Mouse (Mus musculus): ENCODE measurements at regions not wholly inside any gene's neighbourhood (a gene's known extent, or its start where the extent isn't known, plus 50 kb on each side); places are given as distances from the start of the nearest gene placed in this dataset.

GRCm38 (mm10) chr9:116249791-116250190, 74.6 kb upstream of the Tgfbr2 start:
- Histone ChIP-seq H3K4me1 (ENCODE audit: control insufficient read depth, insufficient read depth, low read length) (no peaks in the 10 kb centered on the region), H3K4me2 (ENCODE audit: low read length) (no peak overlapping the region), H3K4me3 (ENCODE audit: low read depth, low read length) (no peak overlapping the region), H3K27ac (ENCODE audit: low read depth, low read length) (no peak overlapping the region), H3K9me3 (replicated peaks; ENCODE audit: control insufficient read depth, low read length) (no peaks in the 10 kb centered on the region), H3K27me3 (replicated peaks; ENCODE audit: control insufficient read depth, insufficient read depth, low read length) (no peaks in the 10 kb centered on the region), H3K36me3 (ENCODE audit: control insufficient read depth, insufficient read depth, low read length) (no peaks in the 10 kb centered on the region), H3K9ac (ENCODE audit: low read length) (no peak overlapping the region)
- 94% methylated on average over 2 of the region's 2 CpGs for whole genome bisulfite sequencing
- ATAC-seq = no peak
- no peak for DNase-seq (ENCODE audit: low spot score)

GRCm38 (mm10) chr9:116245136-116245535, 70.0 kb upstream of the Tgfbr2 start:
- Histone ChIP-seq H3K27ac (ENCODE audit: low read depth, low read length) (no peak overlapping the region), H3K36me3 (ENCODE audit: control insufficient read depth, insufficient read depth, low read length) (no peaks in the 10 kb centered on the region), H3K9me3 (replicated peaks; ENCODE audit: control insufficient read depth, low read length) (no peaks in the 10 kb centered on the region), H3K4me1 (ENCODE audit: control insufficient read depth, insufficient read depth, low read length) (no peaks in the 10 kb centered on the region), H3K27me3 (replicated peaks; ENCODE audit: control insufficient read depth, insufficient read depth, low read length) (no peaks in the 10 kb centered on the region), H3K4me3 (ENCODE audit: low read depth, low read length) (no peak overlapping the region), H3K4me2 (ENCODE audit: low read length) (no peak overlapping the region), H3K9ac (ENCODE audit: low read length) (no peak overlapping the region)
- 95% methylated on average over 5 of the region's 5 CpGs for WGBS
- DNase-seq (ENCODE audit: low spot score) (no peak), ATAC-seq (no peak)

GRCm38 (mm10) chr9:116244619-116244899, 69.4 kb upstream of the Tgfbr2 start:
- no peaks in the 10 kb centered on the region for H3K4me1 ChIP-seq (ENCODE audit: control insufficient read depth, insufficient read depth, low read length)
- H3K4me3 ChIP-seq (ENCODE audit: low read depth, low read length) = no peak overlapping the region
- DNase-seq (ENCODE audit: low spot score) = no peak
- H3K27ac ChIP-seq (ENCODE audit: low read depth, low read length) = no peak overlapping the region
- no peaks in the 10 kb centered on the region for H3K36me3 ChIP-seq (ENCODE audit: control insufficient read depth, insufficient read depth, low read length)
- no peaks in the 10 kb centered on the region for H3K27me3 ChIP-seq (replicated peaks; ENCODE audit: control insufficient read depth, insufficient read depth, low read length)
- H3K9me3 ChIP-seq (replicated peaks; ENCODE audit: control insufficient read depth, low read length) = no peaks in the 10 kb centered on the region
- H3K9ac ChIP-seq (ENCODE audit: low read length) = no peak overlapping the region
- ATAC-seq = no peak
- H3K4me2 ChIP-seq (ENCODE audit: low read length) = no peak overlapping the region
- WGBS = 80% methylated on average over 1 of the region's 1 CpGs

- no peak overlapping the region for H3K4me2 ChIP-seq (ENCODE audit: low read length)
- H3K27me3 ChIP-seq (replicated peaks; ENCODE audit: control insufficient read depth, insufficient read depth, low read length) = no peaks in the 10 kb centered on the region
- H3K4me3 ChIP-seq (ENCODE audit: low read depth, low read length) = no peak overlapping the region
- no peak overlapping the region for H3K27ac ChIP-seq (ENCODE audit: low read depth, low read length)
- H3K9me3 ChIP-seq (replicated peaks; ENCODE audit: control insufficient read depth, low read length) = no peaks in the 10 kb centered on the region
- no peak for ATAC-seq
- no peaks in the 10 kb centered on the region for H3K4me1 ChIP-seq (ENCODE audit: control insufficient read depth, insufficient read depth, low read length)
- H3K9ac ChIP-seq (ENCODE audit: low read length) = no peak overlapping the region
- 80% methylated on average over 8 of the region's 8 CpGs for WGBS
- no peaks in the 10 kb centered on the region for H3K36me3 ChIP-seq (ENCODE audit: control insufficient read depth, insufficient read depth, low read length)
- no peak for DNase-seq (ENCODE audit: low spot score)
Observed at GRCm38 (mm10) chr9:116243775-116244618, 68.8 kb upstream of the Tgfbr2 start.

- WGBS = 93% methylated on average over 5 of the region's 5 CpGs
- H3K36me3 ChIP-seq (ENCODE audit: control insufficient read depth, insufficient read depth, low read length) = no peaks in the 10 kb centered on the region
- no peaks in the 10 kb centered on the region for H3K4me1 ChIP-seq (ENCODE audit: control insufficient read depth, insufficient read depth, low read length)
- H3K4me3 ChIP-seq (ENCODE audit: low read depth, low read length) = no peak overlapping the region
- no peak for ATAC-seq
- H3K27me3 ChIP-seq (replicated peaks; ENCODE audit: control insufficient read depth, insufficient read depth, low read length) = no peaks in the 10 kb centered on the region
- no peak for DNase-seq (ENCODE audit: low spot score)
- no peaks in the 10 kb centered on the region for H3K9me3 ChIP-seq (replicated peaks; ENCODE audit: control insufficient read depth, low read length)
- no peak overlapping the region for H3K9ac ChIP-seq (ENCODE audit: low read length)
- H3K27ac ChIP-seq (ENCODE audit: low read depth, low read length) = no peak overlapping the region
- H3K4me2 ChIP-seq (ENCODE audit: low read length) = no peak overlapping the region
Observed at GRCm38 (mm10) chr9:116241933-116242526, 66.9 kb upstream of the Tgfbr2 start.

GRCm38 (mm10) chr9:116241290-116241689, 66.1 kb upstream of the Tgfbr2 start:
- no peaks in the 10 kb centered on the region for H3K27me3 ChIP-seq (replicated peaks; ENCODE audit: control insufficient read depth, insufficient read depth, low read length)
- no peaks in the 10 kb centered on the region for H3K4me1 ChIP-seq (ENCODE audit: control insufficient read depth, insufficient read depth, low read length)
- no peak for ATAC-seq
- no peak overlapping the region for H3K9ac ChIP-seq (ENCODE audit: low read length)
- H3K36me3 ChIP-seq (ENCODE audit: control insufficient read depth, insufficient read depth, low read length) = no peaks in the 10 kb centered on the region
- no peak for DNase-seq (ENCODE audit: low spot score)
- no peak overlapping the region for H3K4me2 ChIP-seq (ENCODE audit: low read length)
- no peak overlapping the region for H3K4me3 ChIP-seq (ENCODE audit: low read depth, low read length)
- WGBS = 93% methylated on average over 10 of the region's 10 CpGs
- H3K9me3 ChIP-seq (replicated peaks; ENCODE audit: control insufficient read depth, low read length) = no peaks in the 10 kb centered on the region
- no peak overlapping the region for H3K27ac ChIP-seq (ENCODE audit: low read depth, low read length)

- no peak for ATAC-seq
- Histone ChIP-seq H3K4me2 (ENCODE audit: low read length) (no peak overlapping the region), H3K36me3 (ENCODE audit: control insufficient read depth, insufficient read depth, low read length) (no peaks in the 10 kb centered on the region), H3K27ac (ENCODE audit: low read depth, low read length) (no peak overlapping the region), H3K4me3 (ENCODE audit: low read depth, low read length) (no peak overlapping the region), H3K4me1 (ENCODE audit: control insufficient read depth, insufficient read depth, low read length) (no peaks in the 10 kb centered on the region), H3K9ac (ENCODE audit: low read length) (no peak overlapping the region), H3K9me3 (replicated peaks; ENCODE audit: control insufficient read depth, low read length) (no peaks in the 10 kb centered on the region), H3K27me3 (replicated peaks; ENCODE audit: control insufficient read depth, insufficient read depth, low read length) (no peaks in the 10 kb centered on the region)
- DNase-seq (ENCODE audit: low spot score) = no peak
Observed at GRCm38 (mm10) chr9:116236836-116237235, 61.7 kb upstream of the Tgfbr2 start.

GRCm38 (mm10) chr9:116234170-116234569, 59.0 kb upstream of the Tgfbr2 start:
- 94% methylated on average over 7 of the region's 7 CpGs for WGBS
- Histone ChIP-seq H3K36me3 (ENCODE audit: control insufficient read depth, insufficient read depth, low read length) (no peaks in the 10 kb centered on the region), H3K9me3 (replicated peaks; ENCODE audit: control insufficient read depth, low read length) (no peaks in the 10 kb centered on the region), H3K4me2 (ENCODE audit: low read length) (no peak overlapping the region), H3K9ac (ENCODE audit: low read length) (no peak overlapping the region), H3K4me1 (ENCODE audit: control insufficient read depth, insufficient read depth, low read length) (no peaks in the 10 kb centered on the region; the same call in 1 of the 2 replicates), H3K4me3 (ENCODE audit: low read depth, low read length) (no peak overlapping the region), H3K27me3 (replicated peaks; ENCODE audit: control insufficient read depth, insufficient read depth, low read length) (no peaks in the 10 kb centered on the region), H3K27ac (ENCODE audit: low read depth, low read length) (no peak overlapping the region)
- DNase-seq (ENCODE audit: low spot score) = no peak
- no peak for ATAC-seq

GRCm38 (mm10) chr9:116232386-116232785, 57.2 kb upstream of the Tgfbr2 start:
- WGBS = 68% methylated on average over 10 of the region's 10 CpGs

More at GRCm38 (mm10) chr9:116232386-116232785, 57.2 kb upstream of the Tgfbr2 start:
- Histone ChIP-seq H3K9me3 (replicated peaks; ENCODE audit: control insufficient read depth, low read length) (no peaks in the 10 kb centered on the region), H3K27me3 (replicated peaks; ENCODE audit: control insufficient read depth, insufficient read depth, low read length) (no peaks in the 10 kb centered on the region), H3K4me1 (ENCODE audit: control insufficient read depth, insufficient read depth, low read length) (no peaks in the 10 kb centered on the region; the same call in 1 of the 2 replicates), H3K9ac (ENCODE audit: low read length) (no peak overlapping the region), H3K27ac (ENCODE audit: low read depth, low read length) (peak overlapping the region; percentile 55), H3K36me3 (ENCODE audit: control insufficient read depth, insufficient read depth, low read length) (no peaks in the 10 kb centered on the region), H3K4me2 (ENCODE audit: low read length) (no peak overlapping the region), H3K4me3 (ENCODE audit: low read depth, low read length) (no peak overlapping the region)
- ATAC-seq (peak; percentile 48; the same call in 1 of the 2 replicates), DNase-seq (ENCODE audit: low spot score) (no peak)
